Mouse (Mus musculus) G1E (cell line): ENCODE measurements around the gene Lhfpl3.

ENCODE experiments used
- CTCF ChIP-seq: IDR thresholded peaks from 2 replicates; pipeline ENCODE4 v1.5.1; 2012; ENCODE audit warnings: low read depth, low read length, inconsistent platforms, mixed read lengths
- GATA1 ChIP-seq: IDR thresholded peaks from 2 replicates; pipeline ENCODE4 v1.6.1; 2012; ENCODE audit warnings: borderline replicate concordance, low read length, inconsistent platforms, mixed read lengths

DNA sequence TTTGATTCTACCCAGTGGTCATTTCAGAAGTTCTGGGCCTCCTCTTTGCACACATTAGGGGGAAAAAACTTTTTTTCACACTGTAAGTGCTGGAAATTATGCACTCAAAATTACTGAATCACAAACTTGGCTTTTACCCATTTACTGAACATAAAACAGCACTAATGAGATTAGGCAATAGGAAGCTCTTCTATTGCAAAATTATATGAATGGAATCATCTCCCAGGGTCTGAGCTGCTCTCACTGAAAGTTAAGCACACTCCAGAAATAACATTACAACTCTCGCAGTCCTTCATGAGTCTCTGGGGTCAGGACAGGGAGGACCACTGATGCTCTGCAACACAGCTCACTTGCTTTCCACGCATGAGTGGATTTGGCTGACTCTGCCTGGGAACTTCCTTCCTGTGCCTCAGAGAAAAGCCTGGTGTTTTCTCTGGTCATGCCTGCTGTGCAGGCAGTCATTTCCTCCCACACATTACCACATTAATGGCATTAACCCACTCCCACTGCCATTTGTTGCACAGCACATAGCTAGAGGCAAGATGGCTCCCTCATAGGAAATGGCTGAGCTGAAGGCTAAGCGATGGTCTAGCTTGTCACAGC is 510.1 kb downstream of the Lhfpl3 start:
- no peak for TF ChIP-seq CTCF
- no peak for TF ChIP-seq GATA1
